Mouse (Mus musculus) v-Abl transformed pro-B cells (cell line): ENCODE results near the gene Twf2.

Experiments used
- in situ Hi-C, 2 experiments: fragments of 400-800 bp; cut with MboI; formaldehyde crosslinking; loops; one replicate each; pipeline ENCODE4 v1.15.1; 2025; ENCODE audit not compliant: unreplicated experiment in 2 of 2

Gene Twf2

GRCm38 (mm10) chr9:106173363-106173762, 29.5 kb upstream of the Twf2 start:
- in situ Hi-C loops, result loop anchor here (25.0 kb wide), 4 partner anchors 264 to 1364 kb away; partner anchors contain the start of genes Abhd14a (in 2 of the 2), Abhd14b (in 2 of the 2), Acy1 (in 2 of the 2) and Rpl29 (in 2 of the 2)

GRCm38 (mm10) chr9:106175552-106176200, 27.2 kb upstream of the Twf2 start:
- in situ Hi-C loops, result loop anchor here (25.0 kb wide), 2 partner anchors 1387 to 1938 kb away; partner anchors contain the start of genes Hyal2 (in 1 of the 2), Rassf1 (in 1 of the 2) and Tusc2 (in 1 of the 2)

DNA sequence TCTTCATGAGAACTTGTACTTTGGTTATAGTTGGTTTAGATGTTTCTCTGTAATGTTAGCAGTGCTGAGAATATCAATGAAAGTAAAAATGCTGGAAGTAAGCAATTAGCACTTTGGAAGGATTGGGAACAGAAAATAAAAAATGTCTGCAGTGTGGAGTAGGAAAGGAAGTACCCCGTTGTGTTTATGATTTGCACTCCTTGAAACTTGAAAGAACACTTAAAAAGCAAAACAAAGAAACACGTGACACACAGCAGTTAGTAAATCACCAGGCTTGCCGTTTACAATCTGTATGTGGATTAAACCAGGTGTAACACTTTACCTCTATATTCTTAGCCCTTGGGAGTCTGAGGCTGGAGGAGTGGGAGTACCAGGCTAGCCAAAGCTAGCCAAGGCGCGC, 26.1 kb upstream of the Twf2 start:
- in situ Hi-C loops, result loop anchor here (25.0 kb wide), 2 partner anchors 1386 to 1939 kb away; partner anchors contain the start of genes Hyal2 (in 1 of the 2), Rassf1 (in 1 of the 2) and Tusc2 (in 1 of the 2)

DNA sequence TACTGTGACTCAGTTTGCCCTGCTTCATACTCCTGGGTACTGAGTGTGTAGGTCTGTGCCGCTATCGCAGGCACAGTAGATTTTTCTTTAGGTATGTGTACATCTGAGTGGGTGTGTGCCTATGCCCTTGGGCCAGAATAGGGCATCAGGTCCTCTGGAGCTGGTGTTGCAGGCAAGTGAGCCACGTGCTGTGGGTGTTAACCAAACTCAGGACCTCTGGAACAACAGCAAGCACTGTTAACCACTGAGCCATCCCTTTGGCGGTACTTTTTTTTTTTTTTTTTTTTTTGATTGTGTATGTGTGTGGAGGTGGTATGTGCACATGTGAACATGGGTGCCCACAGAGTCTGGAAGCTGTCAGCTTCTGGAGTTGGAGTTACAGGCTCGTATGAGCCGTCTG, 25.1 kb upstream of the Twf2 start:
- in situ Hi-C loops, result loop anchor here (25.0 kb wide), 2 partner anchors 1385 to 1940 kb away; partner anchors contain the start of genes Hyal2 (in 1 of the 2), Rassf1 (in 1 of the 2) and Tusc2 (in 1 of the 2)

GRCm38 (mm10) chr9:106179454-106179853, 23.5 kb upstream of the Twf2 start:
- in situ Hi-C loops, result loop anchor here (25.0 kb wide), 2 partner anchors 1383 to 1942 kb away; partner anchors contain the start of genes Hyal2 (in 1 of the 2), Rassf1 (in 1 of the 2) and Tusc2 (in 1 of the 2)

GRCm38 (mm10) chr9:106179964-106180363, 22.9 kb upstream of the Twf2 start:
- in situ Hi-C loops, result loop anchor here (25.0 kb wide), 2 partner anchors 1382 to 1943 kb away; partner anchors contain the start of genes Hyal2 (in 1 of the 2), Rassf1 (in 1 of the 2) and Tusc2 (in 1 of the 2)

DNA sequence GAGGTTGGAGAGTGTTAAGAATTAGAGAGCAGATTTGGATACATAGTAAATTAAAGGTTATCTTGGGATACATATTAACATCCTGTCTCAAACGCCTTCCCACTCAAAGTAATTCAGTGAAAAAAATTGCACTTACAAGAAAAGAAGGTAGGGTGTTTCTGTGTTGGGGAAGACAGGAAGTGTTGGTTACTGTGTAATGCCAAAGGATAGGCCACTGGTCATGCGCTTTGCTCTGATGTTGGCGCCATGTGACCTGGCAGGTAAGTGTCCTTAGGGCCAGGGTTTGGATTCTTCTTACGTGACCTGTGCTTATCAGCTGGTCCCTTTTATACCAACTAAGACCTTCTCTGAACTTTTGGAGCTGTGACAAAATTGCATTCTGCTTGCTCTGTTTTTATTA, 20.8 kb upstream of the Twf2 start:
- in situ Hi-C loops, result loop anchor here (25.0 kb wide), 2 partner anchors 1380 to 1945 kb away; partner anchors contain the start of genes Hyal2 (in 1 of the 2), Rassf1 (in 1 of the 2) and Tusc2 (in 1 of the 2)

DNA sequence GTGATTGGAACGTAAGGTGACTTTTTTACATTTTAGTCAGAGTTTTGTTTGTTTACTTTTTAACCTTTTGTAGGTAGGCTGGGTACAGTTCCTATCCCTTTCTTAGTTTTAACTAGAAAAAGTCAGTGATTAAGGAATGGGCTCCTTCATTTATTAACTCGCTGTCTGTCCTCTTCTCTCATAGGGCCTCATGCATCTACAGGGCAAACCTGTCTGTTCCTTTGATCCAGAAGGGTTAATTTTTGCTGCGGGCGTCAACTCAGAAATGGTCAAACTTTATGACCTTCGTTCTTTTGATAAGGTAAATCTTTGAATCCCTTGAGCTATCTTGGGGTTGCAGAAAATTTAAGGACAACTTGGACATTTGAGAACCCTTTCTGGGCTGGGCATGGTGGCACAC, 18.9 kb upstream of the Twf2 start:
- in situ Hi-C loops, result loop anchor here (25.0 kb wide), 2 partner anchors 1378 to 1947 kb away; partner anchors contain the start of genes Hyal2 (in 1 of the 2), Rassf1 (in 1 of the 2) and Tusc2 (in 1 of the 2)

DNA sequence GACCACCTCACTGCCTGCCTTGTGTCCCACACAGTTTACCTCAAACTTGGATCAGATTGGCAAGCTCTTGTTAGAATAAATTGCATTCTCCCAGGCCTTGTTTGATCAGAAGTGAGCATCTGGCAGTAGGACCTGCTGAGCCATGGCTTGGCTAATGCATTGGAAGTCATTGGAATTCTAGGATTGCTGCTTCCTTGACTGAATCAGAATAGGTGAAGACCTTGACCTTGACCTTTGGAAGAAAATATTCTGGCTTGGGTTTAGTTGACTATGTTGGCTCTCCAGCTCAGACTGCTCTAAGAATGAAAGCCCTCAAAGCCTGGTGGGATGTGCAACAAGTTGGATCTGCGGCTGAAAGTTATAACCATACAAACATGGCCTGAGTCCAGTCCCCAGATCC, 11.6 kb upstream of the Twf2 start:
- in situ Hi-C loops, result loop anchor here (25.0 kb wide), 2 partner anchors 1371 to 1954 kb away; partner anchors contain the start of genes Hyal2 (in 1 of the 2), Rassf1 (in 1 of the 2) and Tusc2 (in 1 of the 2)

DNA sequence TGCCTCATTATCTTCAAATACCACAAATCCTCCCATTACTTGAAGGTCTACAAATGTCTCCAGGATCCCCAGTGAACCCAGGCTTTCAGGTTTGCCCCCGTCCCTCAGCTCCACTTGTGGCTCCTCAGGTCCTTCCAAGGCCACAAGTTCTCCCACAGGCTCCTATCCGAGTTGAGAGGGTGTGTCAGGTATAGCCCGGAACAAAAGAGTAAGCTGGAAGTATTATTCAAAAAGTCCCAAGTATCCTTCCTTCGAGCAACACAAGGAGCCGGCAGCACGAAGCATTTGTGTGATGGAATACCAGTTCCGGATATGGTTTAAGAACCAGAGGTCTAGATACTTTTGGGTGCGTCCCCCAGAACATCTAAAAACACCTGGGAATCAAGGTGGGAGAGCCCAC, 10.9 kb upstream of the Twf2 start:
- in situ Hi-C loops, result loop anchor here (25.0 kb wide), 2 partner anchors 1370 to 1955 kb away; partner anchors contain the start of genes Hyal2 (in 1 of the 2), Rassf1 (in 1 of the 2) and Tusc2 (in 1 of the 2)

- in situ Hi-C loops, result loop anchor here (25.0 kb wide), 2 partner anchors 1369 to 1956 kb away; partner anchors contain the start of genes Hyal2 (in 1 of the 2), Rassf1 (in 1 of the 2) and Tusc2 (in 1 of the 2)
These were observed 9.9 kb upstream of the Twf2 start for GRCm38 (mm10) chr9:106192998-106193397.

DNA sequence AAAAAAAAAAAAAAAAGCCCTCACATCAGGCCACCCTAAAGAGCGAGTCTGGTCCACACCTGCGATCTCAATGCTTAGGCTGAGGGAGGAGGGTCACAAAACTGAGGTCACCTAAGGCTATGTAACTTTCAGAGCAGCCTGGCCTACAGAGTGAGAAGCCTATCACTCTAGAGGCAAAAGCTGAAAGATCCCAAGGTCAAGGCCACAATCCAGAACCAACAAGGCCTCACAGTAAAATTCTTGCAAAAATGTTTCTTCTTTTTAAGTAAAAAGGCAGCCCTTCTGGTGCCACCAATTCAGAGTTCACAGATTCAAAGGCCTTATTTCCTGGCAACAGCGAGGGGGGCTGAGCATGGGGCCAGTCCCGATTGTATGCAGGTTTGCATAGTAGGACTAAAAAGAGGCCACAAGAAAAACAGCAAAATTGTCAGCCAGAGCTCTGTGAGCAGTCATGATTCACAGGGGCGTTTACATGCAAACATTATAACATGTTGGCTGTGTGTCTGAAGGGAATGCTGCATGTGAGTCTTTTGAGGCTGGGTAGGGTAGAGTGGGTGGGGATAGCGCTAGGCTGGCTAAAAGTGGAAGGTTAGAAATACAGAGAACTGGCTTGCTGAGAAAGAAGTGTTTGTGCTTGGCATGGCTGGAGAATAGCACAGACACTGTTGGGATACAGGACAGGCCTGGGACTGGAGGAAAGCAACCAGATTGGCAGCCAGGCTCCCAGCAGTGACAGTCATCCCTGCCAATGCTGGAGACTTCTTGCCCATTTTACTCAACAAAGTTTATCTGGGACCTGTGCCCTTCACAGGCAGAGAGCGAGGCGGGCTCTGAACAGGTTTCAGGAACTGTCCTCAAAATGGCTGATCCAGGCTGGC, 8.7 kb upstream of the Twf2 start:
- in situ Hi-C loops, result loop anchor here (25.0 kb wide), 2 partner anchors 1368 to 1957 kb away; partner anchors contain the start of genes Hyal2 (in 1 of the 2), Rassf1 (in 1 of the 2) and Tusc2 (in 1 of the 2)

GRCm38 (mm10) chr9:106195693-106196092, 7.2 kb upstream of the Twf2 start:
- in situ Hi-C loops, result loop anchor here (25.0 kb wide), 2 partner anchors 1367 to 1958 kb away; partner anchors contain the start of genes Hyal2 (in 1 of the 2), Rassf1 (in 1 of the 2) and Tusc2 (in 1 of the 2)

DNA sequence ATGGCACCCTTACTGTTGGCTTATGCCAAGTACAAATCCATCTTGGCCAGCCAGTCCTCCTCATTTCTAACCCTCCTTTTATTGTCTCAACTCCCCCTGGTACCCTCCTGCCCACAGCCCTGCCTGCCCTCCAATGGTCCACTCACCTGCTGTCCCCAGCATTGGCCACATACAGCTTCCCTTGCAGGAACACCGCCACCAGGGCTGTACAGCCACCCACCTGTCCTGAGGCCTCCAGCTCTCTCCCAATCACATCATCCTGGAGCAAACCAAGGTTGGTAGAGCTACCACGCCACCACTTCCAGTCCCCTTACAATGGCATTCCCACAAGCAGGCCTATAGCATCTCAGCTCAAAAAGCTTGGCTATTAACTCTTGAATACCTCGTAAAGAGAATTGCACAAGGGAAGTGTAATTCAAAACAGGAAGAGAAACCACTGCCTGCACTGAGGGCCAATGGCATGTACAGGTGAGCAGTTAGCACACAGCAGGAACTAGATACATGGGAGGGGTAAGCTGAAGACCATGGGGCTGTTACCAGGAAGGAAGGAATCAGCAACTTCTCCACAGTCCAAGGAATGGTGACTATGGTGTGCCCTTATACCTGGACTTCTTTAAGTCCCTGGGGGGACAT, 5.7 kb upstream of the Twf2 start:
- in situ Hi-C loops, result loop anchor here (25.0 kb wide), 2 partner anchors 1365 to 1960 kb away; partner anchors contain the start of genes Hyal2 (in 1 of the 2), Rassf1 (in 1 of the 2) and Tusc2 (in 1 of the 2)

DNA sequence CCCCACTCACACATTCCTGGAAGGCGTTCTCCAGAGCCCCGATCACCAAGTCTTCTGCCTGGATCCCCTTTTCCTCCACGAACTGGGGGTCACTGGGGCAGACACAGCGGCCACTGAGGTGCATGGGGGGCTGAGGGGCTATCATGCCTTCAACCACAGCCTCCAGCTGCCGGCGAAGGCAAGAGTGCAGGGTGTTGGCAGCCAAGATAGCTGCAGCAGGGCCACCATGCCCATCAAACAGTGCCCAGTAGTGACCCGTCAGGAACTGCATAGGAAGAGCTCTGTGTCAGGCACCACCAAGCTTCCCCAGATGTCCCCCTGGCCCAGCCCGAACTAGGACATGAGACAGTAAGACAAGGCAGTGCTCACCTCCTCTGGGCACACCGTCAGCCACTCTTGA, 5.2 kb upstream of the Twf2 start:
- in situ Hi-C loops, result loop anchor here (25.0 kb wide), 2 partner anchors 1365 to 1960 kb away; partner anchors contain the start of genes Hyal2 (in 1 of the 2), Rassf1 (in 1 of the 2) and Tusc2 (in 1 of the 2)

DNA sequence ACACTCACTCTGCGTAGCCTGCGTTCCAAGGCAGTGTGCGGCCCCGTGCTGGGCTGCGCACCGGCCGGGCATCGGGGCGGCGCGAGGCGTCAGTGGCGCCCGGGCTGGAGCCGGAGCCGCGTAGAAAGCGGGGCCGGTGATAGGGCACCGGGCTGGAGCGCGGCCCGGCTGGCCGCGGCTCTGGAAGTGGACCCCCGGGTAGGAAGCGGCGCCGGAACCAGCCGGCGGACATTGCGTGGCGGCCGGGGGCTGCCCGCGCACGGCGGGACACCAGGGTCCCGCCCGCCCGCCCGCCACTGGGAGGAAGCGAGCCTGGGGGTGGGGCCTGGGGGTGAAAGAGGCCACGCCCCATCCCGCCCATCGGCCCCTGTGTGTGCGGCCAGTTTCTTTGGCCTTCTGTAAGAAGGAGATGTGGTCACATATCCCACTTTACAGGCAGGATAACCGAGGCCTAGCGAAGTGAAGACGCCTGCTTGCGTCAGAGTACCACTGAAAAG, 3.9 kb upstream of the Twf2 start:
- in situ Hi-C loops, result loop anchor here (25.0 kb wide), 2 partner anchors 1363 to 1962 kb away; partner anchors contain the start of genes Hyal2 (in 1 of the 2), Rassf1 (in 1 of the 2) and Tusc2 (in 1 of the 2)

DNA sequence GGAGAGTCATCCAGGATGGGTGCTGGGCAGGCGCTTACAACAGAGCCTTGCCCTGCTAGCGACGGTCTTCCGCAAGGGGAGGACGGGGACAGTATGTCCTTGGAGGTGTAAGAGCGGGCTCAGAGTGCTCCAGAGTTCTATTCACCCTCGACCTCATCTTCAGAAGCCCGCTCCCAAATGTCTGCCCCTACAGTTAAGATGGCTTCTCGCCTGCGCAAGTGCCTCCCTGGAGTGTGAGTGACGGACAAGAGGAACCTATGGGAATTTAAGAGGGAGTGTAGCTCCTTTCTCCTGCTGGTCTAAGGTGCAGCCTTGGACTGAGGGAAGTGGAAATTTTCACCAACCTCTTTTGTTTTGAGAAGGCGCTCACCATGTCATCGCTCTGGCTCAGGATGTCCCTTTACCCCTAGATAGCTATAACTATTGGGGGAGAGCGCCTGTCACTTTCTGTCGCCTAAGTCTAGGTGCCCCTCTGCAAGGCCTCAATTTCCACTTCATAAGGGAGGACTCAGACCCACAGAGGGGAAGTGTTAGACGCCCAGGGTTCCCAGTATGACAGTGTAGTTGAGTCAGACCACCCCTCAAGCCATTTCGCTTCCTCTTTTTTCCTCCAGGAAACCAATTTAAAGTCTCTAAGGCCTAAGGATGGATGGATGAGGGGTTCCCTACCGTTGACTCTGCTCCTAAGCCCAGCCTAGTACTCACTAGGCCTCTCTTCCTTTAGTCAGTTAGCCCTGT, 3.2 kb upstream of the Twf2 start, which contains the start of gene Ppm1m:
Ppm1m (minus strand) TSS at position 212 of the 738 bp plus-strand sequence.
- in situ Hi-C loops, result loop anchor here (25.0 kb wide), 3 partner anchors 1113 to 1962 kb away; partner anchors contain the start of genes Hyal2 (in 1 of the 2), Rassf1 (in 1 of the 2) and Tusc2 (in 1 of the 2)

GRCm38 (mm10) chr9:106201895-106202294, 1.0 kb upstream of the Twf2 start:
- in situ Hi-C loops, result loop anchor here in 1 of 2 experiments (25.0 kb wide), 1 partner anchor 1110 kb away; no protein-coding TSS in a partner anchor
